In genomic region chr8:113632634-113633033, GRCm38 (mm10) we compare ENCODE assay signal across 9 mouse cellular contexts. TPM values are rescaled to one million over a fixed set of nuclear protein-coding genes. Genes with fewer than 3 reads are reported as not detected.
DNase-seq lines count a peak whose midpoint lies in the region; ATAC-seq and TF ChIP-seq lines count a peak whose summit lies in the region.
"Had no signal": no experiment of that assay in that cellular context is flagged by ENCODE, and none has a peak within 500 bp of the region (broad histone marks: within the 10 kb centered on the region; RNA-seq: fewer than 3 reads in every experiment).

No protein-coding gene starts in this region.

- H3K9me3 ChIP-seq in hindbrain, postnatal 0 days (ENCODE audit: low read length) = no peaks in the 10 kb centered on the region
- no peaks in the 10 kb centered on the region for H3K9me3 ChIP-seq in hindbrain, embryonic 12.5 days (replicated peaks)
- H3K9me3 ChIP-seq in G1E (replicated peaks) = no peaks in the 10 kb centered on the region
- H3K9me3 ChIP-seq in intestine, embryonic 16.5 days (ENCODE audit: control insufficient read depth, low read length) = no peaks in the 10 kb centered on the region

- ATAC-seq in hindbrain, postnatal 0 days = no peak
- no peak for ATAC-seq in hindbrain, embryonic 12.5 days (ENCODE audit: low FRiP score)
- ATAC-seq in G1E (ENCODE audit: extremely low read depth, insufficient number of reproducible peaks, low FRiP score, poor library complexity, severe bottlenecking) = no peak
- ATAC-seq in intestine, embryonic 16.5 days = no peak

- H3K27ac ChIP-seq in hindbrain, postnatal 0 days = no peak overlapping the region
- H3K27ac ChIP-seq in hindbrain, embryonic 12.5 days = no peak overlapping the region
- no peak overlapping the region for H3K27ac ChIP-seq in intestine, embryonic 16.5 days (ENCODE audit: low read length)

- H3K9ac ChIP-seq in hindbrain, postnatal 0 days (replicated peaks; ENCODE audit: low read length) = no peak overlapping the region
- H3K9ac ChIP-seq in hindbrain, embryonic 12.5 days = no peak overlapping the region
- H3K9ac ChIP-seq in intestine, embryonic 16.5 days (ENCODE audit: low read depth, low read length) = no peak overlapping the region

- H3K4me3 ChIP-seq in hindbrain, postnatal 0 days (ENCODE audit: low read length) = no peak overlapping the region
- no peak overlapping the region for H3K4me3 ChIP-seq in hindbrain, embryonic 12.5 days
- H3K4me3 ChIP-seq in G1E (ENCODE audit: low read depth, low read length) = no peak overlapping the region
- H3K4me3 ChIP-seq in intestine, embryonic 16.5 days (ENCODE audit: low read length) = no peak overlapping the region

- H3K36me3 ChIP-seq in hindbrain, postnatal 0 days (ENCODE audit: insufficient read depth, low read length) = no peaks in the 10 kb centered on the region
- no peaks in the 10 kb centered on the region; the same call in 1 of the 2 replicates for H3K36me3 ChIP-seq in hindbrain, embryonic 12.5 days
- H3K36me3 ChIP-seq in G1E (replicated peaks) = peaks cover 6% of the 10 kb centered on the region
- no peaks in the 10 kb centered on the region for H3K36me3 ChIP-seq in intestine, embryonic 16.5 days (ENCODE audit: control insufficient read depth, insufficient read depth, low read length)

- peak; percentile 80 for TF ChIP-seq CTCF in hindbrain, postnatal 0 days (IDR thresholded peaks at IDR 0.05; ENCODE audit: low read depth)
- no peak for TF ChIP-seq CTCF in G1E (IDR thresholded peaks at IDR 0.05; ENCODE audit: low read depth, low read length)

- H3K4me1 ChIP-seq in hindbrain, postnatal 0 days (ENCODE audit: insufficient read depth, low read length) = peaks cover 12% of the 10 kb centered on the region
- peaks cover 13% of the 10 kb centered on the region for H3K4me1 ChIP-seq in hindbrain, embryonic 12.5 days
- peaks cover 25% of the 10 kb centered on the region for H3K4me1 ChIP-seq in G1E (ENCODE audit: insufficient read depth, low read depth, low read length)
- H3K4me1 ChIP-seq in intestine, embryonic 16.5 days (ENCODE audit: control insufficient read depth, insufficient read depth, low read length) = peaks cover 16% of the 10 kb centered on the region

- 5% methylated on average over 3 of the region's 3 CpGs for WGBS in hindbrain, postnatal 0 days
- WGBS in hindbrain, embryonic 12.5 days = 11% methylated on average over 3 of the region's 3 CpGs
- WGBS in intestine, embryonic 16.5 days = 7% methylated on average over 3 of the region's 3 CpGs

- peak; percentile 84 for DNase-seq in hindbrain, postnatal 0 days (ENCODE audit: low spot score)
- DNase-seq in 3T3-L1 (ENCODE audit: low read depth, low spot score) = peak; percentile 88
- peak; percentile 11 for DNase-seq in G1E (ENCODE audit: low spot score)
- DNase-seq in embryo, embryonic 10.5 days (ENCODE audit: low spot score) = peak; percentile 81
- peak; percentile 65 for DNase-seq in lung, postnatal 10 days
- no peak for DNase-seq in testis, postnatal 14 days (ENCODE audit: low spot score)

- H3K27me3 ChIP-seq in hindbrain, postnatal 0 days (ENCODE audit: insufficient read depth, low read length) = no peaks in the 10 kb centered on the region
- no peaks in the 10 kb centered on the region for H3K27me3 ChIP-seq in hindbrain, embryonic 12.5 days
- H3K27me3 ChIP-seq in G1E (ENCODE audit: insufficient read depth, low read length) = no peaks in the 10 kb centered on the region
- no peaks in the 10 kb centered on the region for H3K27me3 ChIP-seq in intestine, embryonic 16.5 days (replicated peaks; ENCODE audit: control insufficient read depth, insufficient read depth, low read length)

- H3K4me2 ChIP-seq in hindbrain, postnatal 0 days (ENCODE audit: low read depth, low read length) = no peak overlapping the region
- H3K4me2 ChIP-seq in hindbrain, embryonic 12.5 days (replicated peaks) = no peak overlapping the region
- H3K4me2 ChIP-seq in intestine, embryonic 16.5 days (ENCODE audit: low read depth, low read length) = no peak overlapping the region

RNA-seq across cellular contexts. Expression of gene Mon1b, which starts 2.8 kb away (rescaled TPM):
- total RNA-seq in hindbrain, postnatal 0 days (2014; rRNA removed) = 25.5 and 31.6 TPM in 2 replicates
- 6.9 and 7.8 TPM in 2 replicates for polyA plus RNA-seq in hindbrain, postnatal 0 days (2015; fragmentation: Nextera tagmentation; extraction: Ambion mirVana)
- 11.0 and 14.3 TPM in 2 replicates for polyA plus RNA-seq in hindbrain, embryonic 12.5 days (2016; fragmentation: Nextera tagmentation; extraction: Ambion mirVana)
- 16.6 and 22.4 TPM in 2 replicates for total RNA-seq in G1E (2014; fragmentation: Nextera tagmentation)
- 15.7 and 16.3 TPM in 2 replicates for total RNA-seq in G1E (2017)
- polyA plus RNA-seq in G1E (2012) = 14.7 and 15.7 TPM in 2 replicates
- polyA plus RNA-seq in intestine, embryonic 16.5 days (2015; fragmentation: Nextera tagmentation; extraction: Ambion mirVana) = 6.2 and 6.5 TPM in 2 replicates

RNA-seq across cellular contexts. Expression of gene Syce1l, which starts 10.4 kb away (rescaled TPM):
- not detected in 2 replicates for total RNA-seq in hindbrain, postnatal 0 days (2014; rRNA removed)
- polyA plus RNA-seq in hindbrain, postnatal 0 days (2015; fragmentation: Nextera tagmentation; extraction: Ambion mirVana) = 0.33 TPM in 1 of 2 replicates, not detected in the other
- 0.30 TPM in 1 of 2 replicates, not detected in the other for polyA plus RNA-seq in hindbrain, embryonic 12.5 days (2016; fragmentation: Nextera tagmentation; extraction: Ambion mirVana)
- total RNA-seq in G1E (2014; fragmentation: Nextera tagmentation) = not detected in 2 replicates
- not detected in 2 replicates for total RNA-seq in G1E (2017)
- 0.12 TPM in 1 of 2 replicates, not detected in the other for polyA plus RNA-seq in G1E (2012)
- polyA plus RNA-seq in intestine, embryonic 16.5 days (2015; fragmentation: Nextera tagmentation; extraction: Ambion mirVana) = not detected in 2 replicates
- polyA plus RNA-seq: neural tube, embryonic 14.5 days had no signal
